Mouse (Mus musculus) MEL (cell line): ENCODE measurements around the gene A730049H05Rik. TPM values are rescaled to one million over a fixed set of nuclear protein-coding genes. Genes with fewer than 3 reads are reported as not detected.

ENCODE experiments used
- DNase-seq: peaks from one replicate; pipeline ENCODE4 v3.0.0; 2011; ENCODE audit warnings: low read depth, low spot score
- H3K27ac ChIP-seq: 2 replicates; pipeline ENCODE4 v1.5.1; 2012; ENCODE audit warnings: low read depth, mild to moderate bottlenecking, control low read depth, low read length, moderate library complexity; ENCODE audit not compliant: control insufficient read depth
- H3K27me3 ChIP-seq, 2 experiments: fragments of 150-350 bp in 1 of 2; sonication (generic) in 1 of 2; 2 replicates each; pipeline ENCODE4 v1.6.1; 2012; ENCODE audit warnings: low read length in 2 of 2, mild to moderate bottlenecking in 2 of 2, improper control_type of control experiment in 1 of 2, moderate library complexity in 1 of 2; ENCODE audit not compliant: insufficient read depth in 2 of 2, control insufficient read depth in 1 of 2
- H3K36me3 ChIP-seq, 2 experiments: 2 replicates each; pipeline ENCODE4 v1.6.1; 2012 to 2014; ENCODE audit warnings: low read length in 2 of 2, improper control_type of control experiment in 1 of 2, inconsistent platforms in 1 of 2, mild to moderate bottlenecking in 1 of 2; ENCODE audit not compliant: insufficient read depth in 2 of 2, control insufficient read depth in 1 of 2
- H3K4me1 ChIP-seq, 2 experiments: fragments of 150-350 bp in 1 of 2; sonication (generic) in 1 of 2; 2 replicates each; pipeline ENCODE4 v1.6.1; 2012; ENCODE audit warnings: low read length in 2 of 2, improper control_type of control experiment in 1 of 2, mild to moderate bottlenecking in 1 of 2; ENCODE audit not compliant: insufficient read depth in 2 of 2, control insufficient read depth in 1 of 2
- H3K4me3 ChIP-seq, 2 experiments: fragments of 150-350 bp in 1 of 2; sonication (generic) in 1 of 2; 2 replicates each; pipeline ENCODE4 v1.5.1; 2012; ENCODE audit warnings: low read depth in 2 of 2, low read length in 2 of 2, mild to moderate bottlenecking in 2 of 2, moderate library complexity in 2 of 2, control low read depth in 1 of 2, improper control_type of control experiment in 1 of 2; ENCODE audit not compliant: control insufficient read depth in 1 of 2, insufficient read depth in 1 of 2
- H3K79me2 ChIP-seq: 2 replicates; pipeline ENCODE4 v1.6.1; 2012; ENCODE audit warnings: mild to moderate bottlenecking, low read length, moderate library complexity; ENCODE audit not compliant: control insufficient read depth, poor library complexity, insufficient read depth
- H3K9ac ChIP-seq: 2 replicates; pipeline ENCODE4 v1.6.1; 2012; ENCODE audit warnings: low read depth, mild to moderate bottlenecking, control low read depth, low read length, moderate library complexity; ENCODE audit not compliant: control insufficient read depth, poor library complexity, severe bottlenecking
- H3K9me3 ChIP-seq: fragments of 150-350 bp; sonication (generic); replicated peaks from 2 replicates; pipeline ENCODE4 v1.6.1; 2012; ENCODE audit warnings: mild to moderate bottlenecking, low read length, improper control_type of control experiment, moderate library complexity; ENCODE audit not compliant: insufficient read depth
- CTCF ChIP-seq, 3 experiments: IDR thresholded peaks in 2 of 3; conservative IDR thresholded peaks in 1 of 3; 2 replicates each; pipeline ENCODE4 v1.5.1; 2011 to 2012; ENCODE audit warnings: low read length in 3 of 3, low read depth in 2 of 3, mild to moderate bottlenecking in 2 of 3, improper control_type of control experiment in 1 of 3, inconsistent platforms in 1 of 3, mixed read lengths in 1 of 3, moderate library complexity in 1 of 3; ENCODE audit not compliant: control insufficient read depth in 1 of 3, insufficient read depth in 1 of 3, poor library complexity in 1 of 3, severe bottlenecking in 1 of 3
- ETS1 ChIP-seq: IDR thresholded peaks from 2 replicates; pipeline ENCODE4 v1.6.1; 2012; ENCODE audit warnings: low read depth, mild to moderate bottlenecking, inconsistent platforms, low read length, improper control_type of control experiment, moderate library complexity
- GATA1 ChIP-seq: IDR thresholded peaks from 2 replicates; pipeline ENCODE4 v1.6.1; 2011; ENCODE audit warnings: low read depth, low read length, improper control_type of control experiment
- MEF2A ChIP-seq: IDR thresholded peaks from 2 replicates; pipeline ENCODE4 v1.6.1; 2014; ENCODE audit warnings: low read depth, mild to moderate bottlenecking, inconsistent platforms, low read length, improper control_type of control experiment; ENCODE audit not compliant: poor library complexity, insufficient replicate concordance, severe bottlenecking; ENCODE audit errors: extremely low read depth
- NELFE ChIP-seq: IDR thresholded peaks from 2 replicates; pipeline ENCODE4 v1.6.1; 2011; ENCODE audit warnings: low read depth, low read length, improper control_type of control experiment
- NRF1 ChIP-seq: IDR thresholded peaks from 2 replicates; pipeline ENCODE4 v1.6.1; 2014; ENCODE audit warnings: low read depth, mild to moderate bottlenecking, inconsistent platforms, low read length, improper control_type of control experiment, moderate library complexity; ENCODE audit not compliant: poor library complexity, insufficient read depth, severe bottlenecking
- RAD21 ChIP-seq: IDR thresholded peaks from 2 replicates; pipeline ENCODE4 v1.6.1; 2011; ENCODE audit warnings: mild to moderate bottlenecking, low read depth, low read length, improper control_type of control experiment
- SMC3 ChIP-seq: IDR thresholded peaks from 2 replicates; pipeline ENCODE4 v1.6.1; 2011; ENCODE audit warnings: low read depth, low read length, improper control_type of control experiment
- TAL1 ChIP-seq: IDR thresholded peaks from 2 replicates; pipeline ENCODE4 v1.6.1; 2012; ENCODE audit warnings: mild to moderate bottlenecking, inconsistent platforms, low read length, moderate library complexity, mixed read lengths
- TBP ChIP-seq: IDR thresholded peaks from 2 replicates; pipeline ENCODE4 v1.8.0; 2011; ENCODE audit warnings: low read depth, low read length, improper control_type of control experiment
- TCF12 ChIP-seq: IDR thresholded peaks from 2 replicates; pipeline ENCODE4 v1.6.1; 2014; ENCODE audit warnings: low read depth, mild to moderate bottlenecking, inconsistent platforms, low read length, improper control_type of control experiment, moderate library complexity
- UBTF ChIP-seq: IDR thresholded peaks from 2 replicates; pipeline ENCODE4 v1.6.1; 2012; ENCODE audit warnings: low read depth, mild to moderate bottlenecking, inconsistent platforms, low read length, improper control_type of control experiment, moderate library complexity, borderline replicate concordance; ENCODE audit not compliant: insufficient read depth
- USF2 ChIP-seq, 2 experiments: IDR thresholded peaks; 2 replicates each; pipeline ENCODE4 v1.6.1; 2011 to 2012; ENCODE audit warnings: improper control_type of control experiment in 2 of 2, low read length in 2 of 2, borderline replicate concordance in 1 of 2, inconsistent platforms in 1 of 2, low read depth in 1 of 2, mild to moderate bottlenecking in 1 of 2; ENCODE audit not compliant: insufficient read depth in 1 of 2
- ZMIZ1 ChIP-seq: IDR thresholded peaks from 2 replicates; pipeline ENCODE4 v1.6.1; 2012; ENCODE audit warnings: low read depth, mild to moderate bottlenecking, inconsistent platforms, low read length, improper control_type of control experiment, moderate library complexity
- ZNF384 ChIP-seq: IDR thresholded peaks from 2 replicates; pipeline ENCODE4 v1.6.1; 2012; ENCODE audit warnings: low read depth, mild to moderate bottlenecking, inconsistent platforms, low read length, improper control_type of control experiment
- polyA plus RNA-seq, 2 experiments: library from polyadenylated mRNA; stranded (reverse) in 1 of 2; unstranded in 1 of 2; fragments of >175 nt in 1 of 2; fragments of >200 nt in 1 of 2; gene quantifications; 2 replicates each; pipeline versions ENCODE4 v1.2.1 to v1.2.4; 2012; ENCODE audit warnings: low replicate concordance in 2 of 2, low read depth in 1 of 2; ENCODE audit not compliant: insufficient read length in 2 of 2, insufficient read depth in 1 of 2, missing spikeins in 1 of 2
- total RNA-seq: library from RNA; depleted of rRNA; stranded (reverse); fragments of 300-350 nt; gene quantifications from 2 replicates; pipeline ENCODE4 v1.2.3, GENCODE M21; 2012

The A730049H05Rik gene
- total and polyA plus RNA-seq, 3 experiments: not detected

- TF ChIP-seq UBTF: no peak
- no peak for TF ChIP-seq NRF1
- no peak for TF ChIP-seq TBP
- TF ChIP-seq MEF2A: no peak
- TF ChIP-seq SMC3: no peak
- no peak for TF ChIP-seq RAD21
- TF ChIP-seq GATA1: no peak
- no peak for TF ChIP-seq ZNF384
- no peak for TF ChIP-seq ZMIZ1
- no peak for TF ChIP-seq NELFE
- no peak for TF ChIP-seq ETS1
- no peak for TF ChIP-seq USF2 (IDR thresholded peaks at IDR 0.05; ENCODE audit: borderline replicate concordance in 1 of 2, insufficient read depth in 1 of 2, low read depth in 1 of 2, low read length in 2 of 2)
- no peak for TF ChIP-seq TAL1
- TF ChIP-seq, all 39 proteins: peak for 0
- Histone ChIP-seq H3K27me3 (no peaks in the 10 kb centered on the region), H3K79me2 (no peaks in the 10 kb centered on the region), H3K9me3 (no peaks in the 10 kb centered on the region), H3K36me3 (no peaks in the 10 kb centered on the region), H3K9ac (no peak overlapping the region), H3K4me1 (no peaks in the 10 kb centered on the region), H3K27ac (no peak overlapping the region), H3K4me3 (no peak overlapping the region)
- DNase-seq: no peak
These were observed 12.9 kb downstream of the A730049H05Rik start for GRCm38 (mm10) chr6:92829148-92829547.

DNA sequence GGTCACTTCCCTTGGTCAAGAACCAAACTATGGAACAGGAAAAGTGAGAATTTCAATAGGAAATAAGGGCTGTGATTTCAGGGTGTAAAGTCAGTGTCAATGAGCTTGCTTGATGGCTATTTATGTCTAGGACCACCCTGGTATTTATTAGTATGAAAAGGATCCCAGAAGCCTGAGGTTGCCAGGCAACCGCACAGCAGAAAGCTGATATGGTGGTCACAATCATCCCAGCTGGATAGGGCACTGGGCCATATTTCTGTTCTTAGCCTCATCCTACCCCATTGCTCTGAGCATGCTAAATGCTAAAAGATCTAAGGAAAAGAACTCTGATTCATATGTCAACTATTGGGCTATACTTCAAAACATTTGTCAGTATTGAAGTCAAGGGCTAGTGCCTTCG lies 14.8 kb downstream of the A730049H05Rik start:
- no peaks in the 10 kb centered on the region for H3K27me3 ChIP-seq
- no peak overlapping the region for H3K4me3 ChIP-seq
- no peak for DNase-seq
- H3K9ac ChIP-seq: no peak overlapping the region
- H3K4me1 ChIP-seq: no peaks in the 10 kb centered on the region
- no peaks in the 10 kb centered on the region for H3K36me3 ChIP-seq
- TF ChIP-seq ZNF384: no peak
- no peak for TF ChIP-seq TCF12
- H3K79me2 ChIP-seq: no peaks in the 10 kb centered on the region
- no peak overlapping the region for H3K27ac ChIP-seq
- no peaks in the 10 kb centered on the region for H3K9me3 ChIP-seq

DNA sequence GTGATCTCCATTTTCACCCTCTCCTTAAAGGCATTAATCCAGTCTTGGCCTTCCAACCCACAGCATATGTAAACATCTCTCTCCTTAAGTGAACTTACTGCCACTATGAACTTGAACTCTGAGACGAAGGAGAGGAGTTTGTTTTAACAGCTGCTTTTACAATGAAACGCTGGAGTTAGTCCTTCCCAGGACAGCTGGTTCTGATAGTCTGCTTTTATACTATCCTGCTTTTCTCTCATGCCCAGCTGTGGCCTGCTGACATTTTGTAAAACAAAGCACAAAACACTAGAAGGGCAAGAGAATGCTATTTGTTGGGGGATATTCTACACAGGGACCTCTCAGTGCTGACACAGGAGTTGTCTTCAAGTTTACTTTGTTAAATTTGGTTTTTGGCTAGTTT lies 25.7 kb downstream of the A730049H05Rik start:
- Histone ChIP-seq H3K27ac (no peak overlapping the region), H3K9ac (no peak overlapping the region), H3K4me1 (no peaks in the 10 kb centered on the region)
- TF ChIP-seq CTCF (IDR thresholded peaks at IDR 0.05 in 2 of 3, conservative IDR thresholded peaks at IDR 0.05 in 1 of 3; ENCODE audit: control insufficient read depth in 1 of 3, insufficient read depth in 1 of 3, low read depth in 2 of 3, low read length in 3 of 3, poor library complexity in 1 of 3, severe bottlenecking in 1 of 3) (no peak), TCF12 (no peak)
- TF ChIP-seq, all 39 proteins: peak for 0
- Histone ChIP-seq H3K4me3 (no peak overlapping the region), H3K27me3 (no peaks in the 10 kb centered on the region), H3K36me3 (no peaks in the 10 kb centered on the region), H3K9me3 (no peaks in the 10 kb centered on the region), H3K79me2 (no peaks in the 10 kb centered on the region)
- DNase-seq: no peak
